Mouse (Mus musculus): ENCODE measurements around the gene Fbh1.

DNA sequence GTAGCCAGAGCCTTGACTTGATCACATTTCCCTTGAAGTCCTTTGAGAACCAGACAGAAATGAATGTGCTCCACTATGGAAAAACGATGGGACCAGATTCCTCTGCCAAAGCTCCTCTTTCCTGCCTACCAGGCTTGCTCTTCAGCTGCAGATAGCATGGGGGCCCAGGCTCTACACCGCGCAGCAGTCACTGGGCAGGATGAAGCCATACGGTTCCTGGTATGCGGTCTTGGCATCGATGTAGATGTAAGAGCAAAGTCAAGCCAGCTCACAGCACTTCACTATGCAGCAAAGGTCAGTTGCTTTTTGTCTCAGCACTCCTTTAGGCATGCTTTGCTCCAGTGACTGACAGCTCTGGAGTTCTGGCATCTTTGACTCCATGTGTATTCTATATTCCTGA lies 6.8 kb upstream of the Fbh1 start:
- TF ChIP-seq CTCF (IDR thresholded peaks at IDR 0.05; ENCODE audit: insufficient read depth, low read depth, low read length) (no peak), POLR2A (IDR thresholded peaks at IDR 0.05; ENCODE audit: insufficient read depth, low read depth, low read length) (no peak)
